Mouse (Mus musculus): ENCODE data around the gene Mmd2. TPM values are rescaled to one million over a fixed set of nuclear protein-coding genes. Genes with fewer than 3 reads are reported as not detected.
A peak's percentile ranks its signal among the peaks of the same experiment; 100 is the strongest.

Mmd2 gene
- polyA plus RNA-seq, 1 experiment from 2014 or later = 1.4 TPM

DNA sequence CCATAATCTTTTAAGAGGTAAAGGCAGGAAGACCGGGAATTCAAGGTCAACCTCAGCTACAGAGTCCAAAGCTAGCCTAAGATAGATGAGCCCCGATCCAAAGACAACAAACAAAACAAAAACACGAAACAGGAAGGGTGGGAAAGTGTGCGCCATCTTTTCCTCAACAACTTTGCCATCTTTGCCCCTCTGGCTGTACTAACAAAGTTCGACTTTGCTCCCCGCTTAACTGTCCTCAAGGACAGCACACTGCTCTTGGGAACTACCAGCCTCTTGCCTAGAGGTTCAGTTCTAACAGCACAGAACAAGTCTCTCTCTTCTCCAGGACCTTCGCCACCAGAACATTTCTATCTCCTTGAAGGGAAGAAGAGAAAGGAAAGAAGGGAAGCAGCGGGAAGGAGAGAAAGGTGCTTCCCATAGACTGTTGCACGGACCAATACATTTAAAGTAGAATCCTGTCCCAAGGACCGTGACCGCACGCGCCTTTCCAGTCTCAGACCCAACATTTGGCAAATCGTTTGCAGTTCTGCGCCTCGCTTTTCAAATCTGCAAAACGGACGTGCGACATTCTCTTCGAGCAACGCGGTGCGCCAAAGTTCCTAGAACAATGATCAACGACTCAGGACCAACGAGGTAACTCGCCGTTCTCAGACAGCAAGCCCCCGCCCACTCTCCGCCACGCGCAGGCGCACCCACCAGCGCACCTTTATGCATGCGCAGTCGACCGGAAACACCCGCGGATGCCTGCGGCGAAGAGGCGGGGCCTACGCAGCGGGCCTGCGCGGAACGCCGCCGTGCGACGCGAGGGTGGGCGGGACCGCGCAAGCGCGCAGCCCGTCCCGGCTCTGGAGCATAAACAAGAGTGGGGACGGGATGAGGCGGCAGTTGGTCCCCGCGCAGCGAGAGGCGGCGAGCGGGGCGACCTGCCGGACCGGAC, 20.4 kb upstream of the Mmd2 start:
- no peaks in the 10 kb centered on the region for H3K27me3 ChIP-seq
- H3K36me3 ChIP-seq = peaks cover 9% of the 10 kb centered on the region
- peak overlapping the region; percentile 89 for H3K27ac ChIP-seq
- ATAC-seq (ENCODE audit: insufficient number of reproducible peaks, low FRiP score, low TSS enrichment, low read depth) = peak; percentile 95
- peak overlapping the region; percentile 85 for H3K9ac ChIP-seq
- H3K4me3 ChIP-seq = peak overlapping the region; percentile 85
- peak overlapping the region; percentile 82 for H3K4me2 ChIP-seq
- H3K4me1 ChIP-seq = peaks cover 15% of the 10 kb centered on the region
- 1% methylated on average over 69 of the region's 69 CpGs for WGBS
- H3K9me3 ChIP-seq = no peaks in the 10 kb centered on the region

DNA sequence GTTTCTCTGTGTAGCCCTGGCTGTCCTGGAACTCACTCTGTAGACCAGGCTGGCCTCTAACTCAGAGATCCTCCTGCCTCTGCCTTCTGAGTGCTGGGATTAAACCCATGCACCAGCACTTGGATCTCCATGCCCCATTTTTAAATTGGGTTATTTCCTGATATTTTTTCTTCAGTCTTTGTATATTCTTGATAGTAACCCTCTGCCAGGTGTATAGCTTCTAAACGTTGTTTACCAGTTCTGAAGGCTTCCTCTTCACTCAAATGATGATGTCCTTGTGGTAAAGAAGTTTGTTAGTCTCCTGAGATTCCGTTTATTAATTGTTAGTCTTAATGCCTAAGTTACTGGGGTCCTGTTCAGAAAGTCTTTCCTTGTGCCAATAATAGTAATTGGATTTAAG, 18.8 kb upstream of the Mmd2 start, which contains the start of gene Wipi2:
Gene Wipi2 (plus strand): TSS at position 301 of the 400 bp plus-strand sequence.
- H3K27ac ChIP-seq = peak within 1 kb of the TSS; percentile 89; the same call in 1 of the 2 replicates
- no peak for ATAC-seq (ENCODE audit: insufficient number of reproducible peaks, low FRiP score, low TSS enrichment, low read depth)
- H3K4me2 ChIP-seq = peak within 1 kb of the TSS; percentile 67
- peaks cover 15% of the 10 kb centered on the region for H3K4me1 ChIP-seq
- H3K36me3 ChIP-seq = no peaks in the 10 kb centered on the region
- no peaks in the 10 kb centered on the region for H3K27me3 ChIP-seq
- H3K4me3 ChIP-seq = peak within 1 kb of the TSS; percentile 85
- WGBS = 84% methylated on average over 2 of the region's 2 CpGs
- peak within 1 kb of the TSS; percentile 52 for H3K9ac ChIP-seq
- H3K9me3 ChIP-seq = no peaks in the 10 kb centered on the region

DNA sequence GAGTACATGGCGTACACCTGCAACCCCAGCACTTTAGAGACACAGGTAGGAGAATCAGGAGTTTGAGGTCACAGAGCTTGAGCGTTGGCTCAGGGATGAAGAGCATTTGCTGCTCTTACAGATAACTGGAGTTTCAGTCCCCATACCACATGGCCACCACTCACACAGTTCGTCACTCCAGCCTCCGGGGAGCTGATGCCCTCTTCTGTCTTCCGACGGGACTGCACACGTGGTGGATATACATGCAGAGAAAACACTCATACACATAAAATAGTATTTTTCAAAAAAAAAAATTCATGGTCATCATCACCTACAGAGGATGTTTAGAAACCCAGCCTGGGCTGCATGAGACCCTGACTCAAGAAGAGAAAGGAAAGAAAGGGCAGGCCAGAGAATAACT, 14.5 kb upstream of the Mmd2 start:
- H3K27ac ChIP-seq = no peak overlapping the region
- H3K9me3 ChIP-seq = no peaks in the 10 kb centered on the region
- no peaks in the 10 kb centered on the region for H3K27me3 ChIP-seq
- no peaks in the 10 kb centered on the region for H3K36me3 ChIP-seq
- no peak overlapping the region for H3K4me2 ChIP-seq
- no peak overlapping the region for H3K4me3 ChIP-seq
- no peak overlapping the region for H3K9ac ChIP-seq
- ATAC-seq (ENCODE audit: insufficient number of reproducible peaks, low FRiP score, low TSS enrichment, low read depth) = no peak
- H3K4me1 ChIP-seq = no peaks in the 10 kb centered on the region
- WGBS = 87% methylated on average over 7 of the region's 7 CpGs

DNA sequence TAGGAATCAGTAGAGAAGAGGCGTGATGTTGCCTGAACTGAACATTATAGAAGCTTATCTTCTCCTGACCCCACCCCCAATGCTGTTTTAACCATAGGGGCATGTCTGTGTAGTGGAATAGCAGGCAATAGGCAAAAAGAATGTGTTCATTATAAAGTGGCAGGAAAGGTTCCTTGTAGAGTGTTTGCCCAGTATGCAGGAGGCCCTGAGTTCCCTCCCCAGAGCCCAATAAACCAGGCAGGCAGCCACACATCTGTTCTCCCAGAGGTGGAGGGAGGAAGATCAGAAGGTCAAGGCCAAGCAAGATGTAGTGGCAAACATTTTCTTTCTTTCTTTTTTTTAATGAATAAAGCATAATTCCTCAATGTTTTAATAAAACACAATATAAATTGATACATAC, 13.5 kb upstream of the Mmd2 start:
- Histone ChIP-seq H3K4me3 (no peak overlapping the region), H3K4me2 (no peak overlapping the region), H3K36me3 (no peaks in the 10 kb centered on the region), H3K27ac (no peak overlapping the region), H3K4me1 (no peaks in the 10 kb centered on the region), H3K9ac (no peak overlapping the region), H3K9me3 (no peaks in the 10 kb centered on the region), H3K27me3 (no peaks in the 10 kb centered on the region)
- no peak for ATAC-seq (ENCODE audit: insufficient number of reproducible peaks, low FRiP score, low TSS enrichment, low read depth)
- WGBS = 57% methylated on average over 1 of the region's 1 CpGs

DNA sequence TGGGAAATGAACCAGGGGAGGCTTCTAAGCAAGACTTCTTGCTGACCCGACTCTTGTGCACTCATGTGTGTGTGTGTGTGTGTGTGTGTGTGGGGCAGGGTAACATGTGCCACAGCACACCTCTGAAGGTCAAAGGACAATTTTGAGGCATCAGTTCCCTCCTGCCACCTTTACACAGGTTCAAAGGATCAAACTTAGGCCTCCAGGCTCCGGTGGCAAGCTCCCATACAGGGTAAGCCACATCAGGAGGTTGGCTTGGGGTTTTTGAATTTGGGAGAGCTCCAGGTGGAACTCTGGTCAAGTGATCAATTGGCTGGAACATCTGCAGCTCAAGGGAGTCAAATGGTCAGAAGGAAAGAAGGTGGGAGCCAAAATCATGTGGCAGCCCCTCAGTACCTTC, 12.8 kb upstream of the Mmd2 start:
- H3K27ac ChIP-seq = no peak overlapping the region
- no peaks in the 10 kb centered on the region for H3K4me1 ChIP-seq
- H3K4me3 ChIP-seq = no peak overlapping the region
- WGBS = 72% methylated on average over 2 of the region's 2 CpGs
- no peaks in the 10 kb centered on the region for H3K36me3 ChIP-seq
- H3K9ac ChIP-seq = no peak overlapping the region
- H3K4me2 ChIP-seq = no peak overlapping the region
- no peaks in the 10 kb centered on the region for H3K9me3 ChIP-seq
- H3K27me3 ChIP-seq = no peaks in the 10 kb centered on the region
- no peak for ATAC-seq (ENCODE audit: insufficient number of reproducible peaks, low FRiP score, low TSS enrichment, low read depth)

DNA sequence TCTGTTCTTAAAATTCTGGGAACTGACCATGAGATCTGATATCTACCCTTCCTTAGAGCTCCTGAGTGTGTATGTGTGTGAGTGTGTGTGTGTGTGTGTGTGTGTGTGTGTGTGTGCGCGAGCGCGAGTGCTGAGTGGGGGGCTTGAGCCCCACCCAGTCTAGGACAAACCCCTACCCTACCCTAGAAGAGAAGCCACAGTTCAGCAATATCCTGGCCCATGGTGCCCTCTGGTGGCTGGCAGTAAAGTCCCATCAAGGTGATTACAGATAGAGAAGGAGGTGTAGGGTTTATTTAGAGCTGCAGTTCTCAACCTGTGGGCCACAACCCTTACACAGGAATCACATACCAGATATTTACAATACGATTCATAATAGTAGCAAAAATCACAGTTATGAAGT, 11.3 kb upstream of the Mmd2 start:
- no peaks in the 10 kb centered on the region for H3K9me3 ChIP-seq
- H3K4me3 ChIP-seq = no peak overlapping the region
- ATAC-seq (ENCODE audit: insufficient number of reproducible peaks, low FRiP score, low TSS enrichment, low read depth) = no peak
- WGBS = 16% methylated on average over 5 of the region's 5 CpGs
- H3K27ac ChIP-seq = no peak overlapping the region
- H3K9ac ChIP-seq = no peak overlapping the region
- H3K27me3 ChIP-seq = no peaks in the 10 kb centered on the region
- H3K4me1 ChIP-seq = no peaks in the 10 kb centered on the region
- H3K4me2 ChIP-seq = no peak overlapping the region
- no peaks in the 10 kb centered on the region for H3K36me3 ChIP-seq

DNA sequence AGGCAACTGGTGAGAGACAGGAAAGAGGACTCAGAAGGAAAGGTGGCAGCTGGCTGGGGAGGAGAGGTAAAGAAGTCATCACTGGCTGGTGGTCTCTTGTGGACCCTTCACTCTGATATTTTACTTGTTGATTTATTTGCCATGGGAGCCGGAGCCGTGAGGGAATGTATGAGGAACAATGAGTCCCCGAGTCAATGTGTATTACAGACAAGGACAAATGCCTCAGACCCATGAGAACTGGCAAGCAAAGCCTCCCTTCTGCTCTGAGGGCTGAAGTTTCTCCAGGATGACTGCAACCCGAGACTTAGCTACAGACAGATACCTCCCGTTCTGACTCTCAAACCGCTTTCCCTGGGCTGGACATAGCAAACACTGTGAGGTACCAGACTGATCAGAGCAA, 7.7 kb upstream of the Mmd2 start:
- 57% methylated on average over 6 of the region's 6 CpGs for WGBS
- Histone ChIP-seq H3K4me2 (no peak overlapping the region), H3K9me3 (no peaks in the 10 kb centered on the region), H3K4me1 (no peaks in the 10 kb centered on the region), H3K27ac (no peak overlapping the region), H3K27me3 (no peaks in the 10 kb centered on the region), H3K36me3 (no peaks in the 10 kb centered on the region), H3K9ac (no peak overlapping the region), H3K4me3 (no peak overlapping the region)
- no peak for ATAC-seq (ENCODE audit: insufficient number of reproducible peaks, low FRiP score, low TSS enrichment, low read depth)

DNA sequence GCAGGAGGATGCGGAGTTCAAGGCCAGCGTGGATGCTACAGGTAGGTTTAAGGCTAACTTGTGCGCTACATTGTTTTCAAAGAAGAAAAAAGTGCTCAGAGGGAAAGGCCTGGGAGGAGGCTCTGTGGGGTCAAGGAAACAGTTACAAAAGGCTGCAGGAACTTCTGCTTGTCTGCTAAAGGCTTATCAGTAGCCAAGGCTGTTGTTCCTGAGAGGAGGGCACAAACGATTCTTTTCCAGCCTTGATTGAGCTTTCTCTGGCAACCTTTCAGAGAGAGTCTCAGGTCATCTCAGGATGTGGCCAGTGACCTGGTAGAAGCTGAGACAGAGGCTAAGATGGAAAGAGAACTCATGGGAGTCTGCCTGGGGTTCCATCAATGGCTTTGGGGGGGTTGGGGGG, 7.0 kb upstream of the Mmd2 start:
- no peak overlapping the region for H3K4me2 ChIP-seq
- no peak for ATAC-seq (ENCODE audit: insufficient number of reproducible peaks, low FRiP score, low TSS enrichment, low read depth)
- no peaks in the 10 kb centered on the region for H3K27me3 ChIP-seq
- H3K9ac ChIP-seq = no peak overlapping the region
- no peak overlapping the region for H3K27ac ChIP-seq
- H3K36me3 ChIP-seq = no peaks in the 10 kb centered on the region
- no peak overlapping the region for H3K4me3 ChIP-seq
- 85% methylated on average over 4 of the region's 4 CpGs for WGBS
- H3K9me3 ChIP-seq = no peaks in the 10 kb centered on the region
- H3K4me1 ChIP-seq = no peaks in the 10 kb centered on the region

DNA sequence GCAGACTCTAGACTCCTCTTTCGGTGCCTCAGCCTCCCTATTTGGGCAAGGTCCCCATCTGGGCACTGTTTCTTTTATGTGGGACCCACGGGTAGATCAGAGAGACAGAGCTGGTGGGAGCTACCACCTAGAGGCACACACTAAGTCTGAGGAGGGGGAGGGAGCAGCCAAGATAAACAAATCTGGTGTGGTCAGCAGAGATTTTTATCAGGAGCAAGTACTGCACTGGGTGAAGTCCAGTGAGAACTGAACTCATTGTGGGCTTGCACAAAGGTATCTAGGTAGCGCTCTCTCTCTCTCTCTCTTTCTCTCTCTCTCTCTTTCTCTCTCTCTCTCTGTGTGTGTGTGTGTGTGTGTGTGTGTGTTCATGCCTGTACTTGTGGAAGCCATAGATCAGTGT, 5.9 kb upstream of the Mmd2 start:
- Histone ChIP-seq H3K9me3 (no peaks in the 10 kb centered on the region), H3K4me2 (no peak overlapping the region), H3K4me3 (no peak overlapping the region), H3K9ac (no peak overlapping the region), H3K27me3 (no peaks in the 10 kb centered on the region), H3K27ac (no peak overlapping the region), H3K4me1 (no peaks in the 10 kb centered on the region), H3K36me3 (no peaks in the 10 kb centered on the region)
- 58% methylated on average over 3 of the region's 3 CpGs for WGBS
- no peak for ATAC-seq (ENCODE audit: insufficient number of reproducible peaks, low FRiP score, low TSS enrichment, low read depth)

DNA sequence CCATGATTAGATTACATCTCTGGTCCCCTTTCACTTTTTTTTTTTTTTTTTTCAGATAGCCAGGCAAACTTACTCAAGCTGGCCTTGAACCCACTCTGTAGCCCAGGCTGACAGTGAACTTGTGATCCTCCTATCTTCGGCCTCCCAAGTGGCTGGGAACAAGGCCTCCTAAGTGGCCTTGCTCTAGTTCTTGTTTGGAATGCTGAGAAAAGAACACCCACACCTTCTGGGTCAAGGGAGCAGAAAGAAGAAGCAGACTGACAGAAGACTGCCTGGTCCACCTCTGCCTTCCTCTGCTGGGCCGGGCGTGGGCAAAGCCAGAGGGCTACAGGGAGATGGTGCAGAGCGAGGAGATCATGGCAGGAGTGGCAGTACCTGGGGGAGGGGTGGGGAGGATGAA, 1.8 kb upstream of the Mmd2 start:
- H3K36me3 ChIP-seq = no peaks in the 10 kb centered on the region
- peaks cover 9% of the 10 kb centered on the region for H3K4me1 ChIP-seq
- no peak for ATAC-seq (ENCODE audit: insufficient number of reproducible peaks, low FRiP score, low TSS enrichment, low read depth)
- H3K9ac ChIP-seq = no peak overlapping the region
- peaks cover 21% of the 10 kb centered on the region; the same call in 1 of the 2 replicates for H3K27me3 ChIP-seq
- WGBS = 84% methylated on average over 4 of the region's 4 CpGs
- no peak overlapping the region for H3K4me3 ChIP-seq
- H3K27ac ChIP-seq = no peak overlapping the region
- H3K4me2 ChIP-seq = no peak overlapping the region
- no peaks in the 10 kb centered on the region for H3K9me3 ChIP-seq

DNA sequence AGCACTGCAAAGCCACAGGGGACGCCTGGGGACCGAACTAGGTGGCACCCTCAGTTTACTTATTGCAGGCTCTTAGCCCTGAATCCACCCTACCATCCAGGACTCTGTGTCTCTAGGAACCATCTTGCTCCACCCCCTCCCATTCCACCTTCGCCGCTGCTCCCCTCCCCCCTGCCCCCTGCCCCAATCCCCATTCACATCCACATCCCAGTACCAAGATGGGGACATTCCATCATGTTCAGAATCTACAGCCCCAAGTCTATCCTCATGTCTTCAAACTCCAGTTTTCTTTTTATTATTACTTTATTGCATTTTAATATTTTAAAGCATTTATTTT, 357 bp upstream of the Mmd2 start:
- peak overlapping the region; percentile 78 for H3K4me2 ChIP-seq
- peak overlapping the region; percentile 44 for H3K4me3 ChIP-seq
- no peak for ATAC-seq (ENCODE audit: insufficient number of reproducible peaks, low FRiP score, low TSS enrichment, low read depth)
- H3K9ac ChIP-seq = no peak overlapping the region
- H3K4me1 ChIP-seq = peaks cover 9% of the 10 kb centered on the region
- no peak overlapping the region for H3K27ac ChIP-seq
- H3K9me3 ChIP-seq = no peaks in the 10 kb centered on the region
- peaks cover 22% of the 10 kb centered on the region; the same call in 1 of the 2 replicates for H3K27me3 ChIP-seq
- no peaks in the 10 kb centered on the region for H3K36me3 ChIP-seq
- WGBS = 5% methylated on average over 4 of the region's 4 CpGs

DNA sequence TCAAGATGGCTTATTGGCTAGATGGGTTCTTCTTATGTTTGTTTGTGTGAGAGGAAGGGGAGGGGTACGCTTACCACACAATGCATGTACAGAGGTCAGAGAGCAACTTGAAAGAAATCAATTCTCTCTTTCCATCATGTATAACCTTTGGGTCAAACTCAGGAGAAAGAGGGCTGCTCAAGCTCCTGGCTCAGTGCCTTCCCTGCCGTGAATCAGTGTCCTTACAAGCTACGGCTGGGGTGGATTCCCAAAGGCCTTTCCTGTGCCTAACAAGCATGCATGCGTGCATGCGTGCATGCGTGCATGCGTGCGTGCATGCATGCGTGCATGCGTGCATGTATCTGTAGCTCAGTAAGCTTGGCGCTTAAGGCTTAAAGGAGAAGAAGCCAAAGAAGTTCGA, 3.3 kb downstream of the Mmd2 start:
- Histone ChIP-seq H3K9ac (no peak overlapping the region), H3K27ac (no peak overlapping the region), H3K4me1 (peaks cover 9% of the 10 kb centered on the region), H3K4me2 (no peak overlapping the region), H3K9me3 (no peaks in the 10 kb centered on the region), H3K36me3 (no peaks in the 10 kb centered on the region), H3K27me3 (peaks cover 22% of the 10 kb centered on the region; the same call in 1 of the 2 replicates), H3K4me3 (no peak overlapping the region)
- no peak for ATAC-seq (ENCODE audit: insufficient number of reproducible peaks, low FRiP score, low TSS enrichment, low read depth)
- WGBS = 92% methylated on average over 12 of the region's 12 CpGs
